Mouse (Mus musculus) hindbrain, postnatal 0 days (tissue): ENCODE measurements around the gene Oprm1. TPM values are rescaled to one million over a fixed set of nuclear protein-coding genes. Genes with fewer than 3 reads are reported as not detected.
A peak's percentile ranks its signal among the peaks of the same experiment; 100 is the strongest.

Experiments
- ATAC-seq: fragments of 200-750 bp; cut with Nextera tagmentation; 2 replicates; pipeline ENCODE4 v1.8.0; 2017; ENCODE audit warnings: mild to moderate bottlenecking, moderate TSS enrichment, moderate library complexity
- DNase-seq: peaks from one replicate; pipeline ENCODE4 v3.0.0-alpha.2; 2015; ENCODE audit warnings: low spot score
- H3K27ac ChIP-seq: fragments of 300-500 bp; sonication (generic); 2 replicates; pipeline ENCODE4 v1.5.1; 2014; ENCODE audit warnings: mild to moderate bottlenecking
- H3K27me3 ChIP-seq: fragments of 300-500 bp; sonication (generic); 2 replicates; pipeline ENCODE4 v1.6.1; 2014; ENCODE audit warnings: low read length, mixed read lengths; ENCODE audit not compliant: insufficient read depth
- H3K36me3 ChIP-seq: fragments of 300-500 bp; sonication (generic); 2 replicates; pipeline ENCODE4 v1.6.1; 2014; ENCODE audit warnings: low read length, mixed read lengths; ENCODE audit not compliant: insufficient read depth
- H3K4me1 ChIP-seq: fragments of 300-500 bp; sonication (generic); 2 replicates; pipeline ENCODE4 v1.6.1; 2014; ENCODE audit warnings: antibody characterized with exemption, low read length, mixed read lengths; ENCODE audit not compliant: insufficient read depth
- H3K4me2 ChIP-seq: fragments of 300-500 bp; sonication (generic); 2 replicates; pipeline ENCODE4 v1.6.1; 2014; ENCODE audit warnings: low read depth, mild to moderate bottlenecking, low read length, moderate library complexity, mixed read lengths
- H3K4me3 ChIP-seq: fragments of 300-500 bp; sonication (generic); 2 replicates; pipeline ENCODE4 v1.5.1; 2014; ENCODE audit warnings: low read length
- H3K9ac ChIP-seq: fragments of 300-500 bp; sonication (generic); replicated peaks from 2 replicates; pipeline ENCODE4 v1.6.1; 2014; ENCODE audit warnings: mild to moderate bottlenecking, low read length, moderate library complexity, mixed read lengths
- H3K9me3 ChIP-seq: fragments of 300-500 bp; sonication (generic); 2 replicates; pipeline ENCODE4 v1.6.1; 2016; ENCODE audit warnings: low read length, mixed read lengths
- CTCF ChIP-seq: IDR thresholded peaks from 2 replicates; pipeline ENCODE4 v1.5.1; 2016; ENCODE audit warnings: antibody characterized with exemption, control low read depth, low read depth
- WGBS: fragments of 180-500 bp; shearing (Covaris S2); extraction: QIAGEN DNeasy Blood & Tissue Kit; methylation state at CpG from one replicate; pipeline ENCODE4 v1.1.7; 2014; 5-methylcytosine and 5-hydroxymethylcytosine counted together
- polyA plus RNA-seq: library from polyadenylated mRNA; unstranded; fragments of >200 nt; fragmentation: Nextera tagmentation; extraction: Ambion mirVana; gene quantifications from 2 replicates; pipeline ENCODE4 v1.2.1, GENCODE M21; 2015
- total RNA-seq: library from RNA; depleted of rRNA; stranded (reverse); fragments of >200 nt; gene quantifications from 2 replicates; pipeline ENCODE4 v1.2.3, GENCODE M21; 2014

Oprm1 gene
- total and polyA plus RNA-seq, 2 experiments from 2014 or later = 2.1 to 12.4 TPM

DNA sequence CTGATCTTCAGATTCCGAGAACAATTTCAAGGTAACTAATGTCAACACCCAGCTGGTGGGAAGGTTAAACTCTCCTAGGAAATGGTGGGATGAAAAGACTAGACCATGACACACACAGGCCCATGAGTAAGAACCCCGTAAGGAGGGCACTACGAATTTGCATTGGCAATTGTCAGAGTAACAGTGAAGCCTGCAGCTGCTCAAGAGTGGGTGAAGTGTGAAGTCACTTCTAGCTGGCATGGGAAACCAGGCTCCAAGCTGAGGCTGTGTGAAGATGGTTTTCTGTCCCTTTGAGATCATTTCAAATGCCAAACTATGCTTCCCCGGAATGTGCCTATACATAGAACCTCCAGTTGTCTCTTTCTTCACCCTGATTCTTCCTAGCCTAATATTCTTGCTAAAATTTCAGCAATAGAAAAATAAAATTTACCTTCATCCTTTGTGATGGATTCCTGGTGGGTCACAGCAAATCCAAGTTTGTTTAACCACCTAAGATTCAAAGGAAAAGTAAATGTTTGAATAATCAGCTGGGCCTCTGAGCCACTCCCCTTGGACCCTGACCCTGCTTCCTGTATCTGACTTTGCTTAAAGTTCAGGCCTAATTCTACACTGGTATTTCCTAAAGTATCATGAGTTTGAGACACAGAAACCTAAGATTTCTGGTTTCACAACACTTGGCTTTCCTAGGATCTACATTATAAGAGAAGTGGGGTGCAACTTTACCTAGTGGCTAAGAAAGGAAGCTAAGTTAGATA is 178.5 kb downstream of the Oprm1 start:
- ATAC-seq = no peak

DNA sequence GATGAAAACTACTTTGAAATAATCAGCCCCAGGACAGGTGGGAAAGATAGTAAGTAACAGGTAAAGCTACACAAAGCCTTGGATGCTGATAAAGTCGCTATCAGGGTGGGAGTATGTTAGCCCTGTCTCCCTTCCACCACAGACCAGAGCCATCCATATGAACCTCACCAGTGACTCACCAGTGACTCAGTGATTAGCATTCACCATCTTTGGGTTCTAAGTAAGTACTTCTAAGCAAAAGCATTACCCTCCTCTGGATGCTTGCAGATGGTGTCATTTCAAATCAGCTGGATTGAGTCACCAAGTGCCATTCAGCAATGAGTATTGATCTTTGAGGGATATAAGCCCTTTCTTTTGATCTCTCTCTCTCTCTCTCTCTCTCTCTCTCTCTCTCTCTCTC is 194.8 kb downstream of the Oprm1 start:
- no peaks in the 10 kb centered on the region for H3K9me3 ChIP-seq
- H3K4me1 ChIP-seq = no peaks in the 10 kb centered on the region
- H3K36me3 ChIP-seq = no peaks in the 10 kb centered on the region
- WGBS = 63% methylated on average over 1 of the region's 1 CpGs
- H3K4me3 ChIP-seq = no peak overlapping the region
- no peak overlapping the region for H3K27ac ChIP-seq
- no peak for TF ChIP-seq CTCF
- no peaks in the 10 kb centered on the region for H3K27me3 ChIP-seq
- no peak overlapping the region for H3K4me2 ChIP-seq
- ATAC-seq (no peak), DNase-seq (no peak)
- H3K9ac ChIP-seq = no peak overlapping the region

More for the DNA sequence above, 178.5 kb downstream of the Oprm1 start:
- Histone ChIP-seq H3K4me1 (no peaks in the 10 kb centered on the region), H3K36me3 (no peaks in the 10 kb centered on the region), H3K4me3 (no peak overlapping the region), H3K27ac (no peak overlapping the region), H3K9ac (no peak overlapping the region), H3K9me3 (no peaks in the 10 kb centered on the region), H3K27me3 (no peaks in the 10 kb centered on the region), H3K4me2 (no peak overlapping the region)
- WGBS = 86% methylated on average over 4 of the region's 4 CpGs
- no peak for TF ChIP-seq CTCF
- no peak for DNase-seq

DNA sequence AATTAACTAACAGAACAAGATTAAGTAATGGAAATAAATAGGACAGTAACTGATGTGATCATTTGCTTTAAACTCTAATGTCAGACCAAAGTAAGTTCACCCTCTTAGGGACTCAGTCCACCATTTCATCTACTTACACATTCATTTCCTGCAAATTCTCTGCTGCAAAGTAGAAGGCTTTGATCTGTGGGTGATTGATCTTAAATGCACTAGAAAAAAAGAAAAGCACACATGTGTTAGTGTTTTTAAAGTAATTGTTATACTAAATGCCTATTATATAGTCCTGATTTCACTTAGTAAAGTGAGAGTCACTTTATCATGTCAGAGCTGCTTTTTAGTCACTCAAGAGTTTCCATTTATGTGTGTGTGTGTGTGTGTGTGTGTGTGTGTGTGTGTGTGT is 196.2 kb downstream of the Oprm1 start:
- no peak overlapping the region for H3K9ac ChIP-seq
- DNase-seq (no peak), ATAC-seq (no peak)
- no peak overlapping the region for H3K4me2 ChIP-seq
- no peaks in the 10 kb centered on the region for H3K27me3 ChIP-seq
- H3K9me3 ChIP-seq = no peaks in the 10 kb centered on the region
- no peak overlapping the region for H3K4me3 ChIP-seq
- no peak overlapping the region for H3K27ac ChIP-seq
- no peaks in the 10 kb centered on the region for H3K4me1 ChIP-seq
- TF ChIP-seq CTCF = no peak
- H3K36me3 ChIP-seq = no peaks in the 10 kb centered on the region

DNA sequence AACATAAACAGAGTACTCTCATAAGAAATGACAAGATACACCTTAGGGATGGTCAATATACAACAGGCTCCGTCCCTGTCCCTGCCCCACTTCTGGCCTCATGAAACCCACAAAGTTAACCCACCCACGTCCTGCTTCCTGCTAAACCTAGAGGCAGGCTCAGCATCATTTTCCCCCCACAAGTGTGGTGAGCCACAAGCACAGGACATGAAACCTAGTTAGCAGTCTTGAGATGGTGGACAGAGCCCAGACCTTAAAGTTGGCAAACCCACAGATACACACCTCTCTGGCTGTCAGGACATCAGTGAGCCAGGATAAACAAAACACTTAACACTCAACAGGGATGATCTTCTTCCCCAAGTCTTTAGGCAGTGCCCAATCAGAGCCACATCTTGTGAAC is 198.1 kb downstream of the Oprm1 start:
- Histone ChIP-seq H3K4me2 (no peak overlapping the region), H3K36me3 (no peaks in the 10 kb centered on the region), H3K9ac (no peak overlapping the region), H3K4me1 (no peaks in the 10 kb centered on the region), H3K9me3 (no peaks in the 10 kb centered on the region), H3K27ac (no peak overlapping the region), H3K27me3 (no peaks in the 10 kb centered on the region), H3K4me3 (no peak overlapping the region)
- TF ChIP-seq CTCF = no peak
- WGBS = 96% methylated on average over 2 of the region's 2 CpGs
- ATAC-seq (no peak), DNase-seq (no peak)

DNA sequence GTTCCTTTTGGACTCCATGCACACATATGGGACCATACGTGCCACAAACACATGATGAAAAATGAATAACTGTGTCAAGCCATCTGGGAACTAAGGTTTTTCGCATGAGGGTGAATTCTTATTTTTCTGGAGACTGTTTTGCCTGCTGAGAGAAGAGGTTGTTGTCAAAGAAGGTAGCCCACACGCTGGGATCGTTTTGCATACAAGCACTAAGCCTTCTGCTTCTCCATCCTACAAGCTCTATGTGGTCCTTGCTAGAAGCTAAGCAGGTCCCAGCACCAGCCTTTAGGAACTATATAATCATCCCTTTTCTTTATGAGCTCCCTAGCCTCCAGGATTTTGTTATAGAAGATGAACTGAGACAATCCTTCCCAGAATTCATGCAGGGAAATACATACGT is 200.5 kb downstream of the Oprm1 start:
- Histone ChIP-seq H3K27ac (no peak overlapping the region), H3K27me3 (no peaks in the 10 kb centered on the region), H3K4me3 (no peak overlapping the region), H3K9me3 (no peaks in the 10 kb centered on the region), H3K9ac (no peak overlapping the region), H3K36me3 (no peaks in the 10 kb centered on the region), H3K4me1 (no peaks in the 10 kb centered on the region), H3K4me2 (no peak overlapping the region)
- no peak for TF ChIP-seq CTCF
- DNase-seq (no peak), ATAC-seq (no peak)
- 66% methylated on average over 5 of the region's 5 CpGs for WGBS

DNA sequence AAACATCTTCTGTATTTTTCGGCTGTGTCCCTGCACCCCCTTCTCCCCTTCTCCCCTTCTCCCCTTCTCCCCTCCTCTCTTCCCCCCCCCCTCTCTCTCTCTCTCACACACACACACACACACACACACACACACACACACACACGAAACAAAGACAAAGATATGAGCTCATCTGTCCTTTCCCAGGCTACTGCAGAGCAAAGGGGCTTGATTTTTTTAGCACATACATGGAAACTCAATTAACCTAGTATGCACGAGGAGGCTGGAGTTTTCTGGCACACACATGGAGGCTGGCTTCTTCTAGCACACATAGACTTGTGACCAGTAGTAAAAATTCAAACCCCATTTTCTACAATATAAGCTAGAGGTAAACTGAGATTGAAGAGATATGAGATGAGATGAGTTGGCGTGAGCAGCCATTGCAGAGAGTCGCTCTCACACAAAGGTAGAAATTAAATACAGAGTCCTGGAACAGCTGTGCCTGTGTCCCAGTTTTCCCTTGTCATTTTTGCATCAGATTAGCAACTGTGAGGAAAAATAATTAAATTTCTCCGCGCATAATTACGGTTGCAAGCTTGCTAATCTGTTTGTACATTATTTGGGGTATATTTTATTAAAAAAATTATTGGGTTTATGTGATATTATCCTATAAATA is 209.4 kb downstream of the Oprm1 start:
- 71% methylated on average over 8 of the region's 8 CpGs for WGBS
- Histone ChIP-seq H3K27ac (no peak overlapping the region; the same call in 1 of the 2 replicates), H3K4me3 (no peak overlapping the region), H3K27me3 (no peaks in the 10 kb centered on the region), H3K4me1 (no peaks in the 10 kb centered on the region), H3K36me3 (no peaks in the 10 kb centered on the region), H3K4me2 (no peak overlapping the region), H3K9me3 (no peaks in the 10 kb centered on the region), H3K9ac (no peak overlapping the region)
- peak; percentile 11 for DNase-seq
- TF ChIP-seq CTCF = no peak
- 0 out of 2 replicates have a peak, but pooled peaks have one; percentile 21 for ATAC-seq

DNA sequence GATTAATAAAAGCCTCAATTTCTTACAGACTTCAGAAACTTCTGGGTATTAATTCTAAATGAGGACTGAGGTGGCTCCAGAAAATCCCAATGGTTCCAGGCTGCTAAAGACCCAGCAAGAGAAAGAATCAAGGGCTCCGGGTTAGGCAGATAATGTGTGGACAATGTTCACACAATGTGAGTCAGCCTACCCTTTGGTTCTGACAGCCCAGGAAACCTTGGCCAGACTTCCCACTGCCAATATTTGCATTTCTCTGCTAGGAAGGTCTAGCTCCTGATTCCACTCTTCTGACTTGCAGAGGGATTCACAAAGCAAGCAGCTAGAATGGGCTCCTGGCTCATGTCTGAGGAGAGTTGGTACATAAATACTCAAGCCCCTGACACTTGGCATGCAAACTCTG is 210.0 kb downstream of the Oprm1 start:
- WGBS = 59% methylated on average over 1 of the region's 1 CpGs

More for the DNA sequence above, 210.0 kb downstream of the Oprm1 start:
- H3K36me3 ChIP-seq = no peaks in the 10 kb centered on the region
- H3K4me3 ChIP-seq = no peak overlapping the region
- TF ChIP-seq CTCF = no peak
- H3K27me3 ChIP-seq = no peaks in the 10 kb centered on the region
- H3K9ac ChIP-seq = no peak overlapping the region
- no peak for DNase-seq
- H3K4me2 ChIP-seq = no peak overlapping the region
- ATAC-seq = no peak
- no peaks in the 10 kb centered on the region for H3K4me1 ChIP-seq
- no peak overlapping the region for H3K27ac ChIP-seq
- no peaks in the 10 kb centered on the region for H3K9me3 ChIP-seq
